Mouse (Mus musculus): ENCODE data around the gene Ost4. TPM values are rescaled to one million over a fixed set of nuclear protein-coding genes. Genes with fewer than 3 reads are reported as not detected.

Ost4 gene
- polyA plus RNA-seq, 1 experiment from 2014 or later = 515 TPM

Other genes with a start within 250 kb of the Ost4 start
- 264 and 303 TPM in 2 replicates for gene Cenpa, start 241.0 kb downstream of the Ost4 start, polyA plus RNA-seq (2014; fragmentation: Nextera tagmentation; extraction: Ambion mirVana)
- gene Dpysl5, start 196.2 kb downstream of the Ost4 start, polyA plus RNA-seq (2014; fragmentation: Nextera tagmentation; extraction: Ambion mirVana) = 10.3 and 11.0 TPM in 2 replicates
- 19.2 and 22.7 TPM in 2 replicates for gene Mapre3, start 93.1 kb downstream of the Ost4 start, polyA plus RNA-seq (2014; fragmentation: Nextera tagmentation; extraction: Ambion mirVana)
- gene Tmem214, start 39.8 kb downstream of the Ost4 start, polyA plus RNA-seq (2014; fragmentation: Nextera tagmentation; extraction: Ambion mirVana) = 58.6 and 68.7 TPM in 2 replicates
- gene Agbl5, start 19.1 kb downstream of the Ost4 start, polyA plus RNA-seq (2014; fragmentation: Nextera tagmentation; extraction: Ambion mirVana) = 27.5 and 34.0 TPM in 2 replicates
- 208 and 230 TPM in 2 replicates for gene Emilin1, start 5.6 kb upstream of the Ost4 start, polyA plus RNA-seq (2014; fragmentation: Nextera tagmentation; extraction: Ambion mirVana)
- gene Khk, start 13.6 kb upstream of the Ost4 start, polyA plus RNA-seq (2014; fragmentation: Nextera tagmentation; extraction: Ambion mirVana) = 19.2 and 24.2 TPM in 2 replicates
- gene Cgref1, start 37.8 kb upstream of the Ost4 start, polyA plus RNA-seq (2014; fragmentation: Nextera tagmentation; extraction: Ambion mirVana) = 5.7 and 6.4 TPM in 2 replicates
- gene Preb, start 52.6 kb upstream of the Ost4 start, polyA plus RNA-seq (2014; fragmentation: Nextera tagmentation; extraction: Ambion mirVana) = 102 and 104 TPM in 2 replicates
- gene Tcf23, start 60.9 kb upstream of the Ost4 start, polyA plus RNA-seq (2014; fragmentation: Nextera tagmentation; extraction: Ambion mirVana) = 0.50 and 0.55 TPM in 2 replicates
- gene Atraid, start 140.5 kb upstream of the Ost4 start, polyA plus RNA-seq (2014; fragmentation: Nextera tagmentation; extraction: Ambion mirVana) = 173 and 186 TPM in 2 replicates
- 9.2 and 9.7 TPM in 2 replicates for gene Slc5a6, start 141.1 kb upstream of the Ost4 start, polyA plus RNA-seq (2014; fragmentation: Nextera tagmentation; extraction: Ambion mirVana)
- 21.7 and 26.3 TPM in 2 replicates for gene Cad, start 147.0 kb upstream of the Ost4 start, polyA plus RNA-seq (2014; fragmentation: Nextera tagmentation; extraction: Ambion mirVana)
- gene Dnajc5g, start 198.5 kb upstream of the Ost4 start, polyA plus RNA-seq (2014; fragmentation: Nextera tagmentation; extraction: Ambion mirVana) = not detected in 2 replicates
- gene Slc30a3, start 200.4 kb upstream of the Ost4 start, polyA plus RNA-seq (2014; fragmentation: Nextera tagmentation; extraction: Ambion mirVana) = 0.30 and 0.52 TPM in 2 replicates
- not detected in 2 replicates for gene Trim54, start 208.9 kb upstream of the Ost4 start, polyA plus RNA-seq (2014; fragmentation: Nextera tagmentation; extraction: Ambion mirVana)
- not detected in 2 replicates for gene Ucn, start 231.0 kb upstream of the Ost4 start, polyA plus RNA-seq (2014; fragmentation: Nextera tagmentation; extraction: Ambion mirVana)
- gene Mpv17, start 246.5 kb upstream of the Ost4 start, polyA plus RNA-seq (2014; fragmentation: Nextera tagmentation; extraction: Ambion mirVana) = 69.8 and 72.3 TPM in 2 replicates